Mouse (Mus musculus): ENCODE data around the gene Slit1.

DNA sequence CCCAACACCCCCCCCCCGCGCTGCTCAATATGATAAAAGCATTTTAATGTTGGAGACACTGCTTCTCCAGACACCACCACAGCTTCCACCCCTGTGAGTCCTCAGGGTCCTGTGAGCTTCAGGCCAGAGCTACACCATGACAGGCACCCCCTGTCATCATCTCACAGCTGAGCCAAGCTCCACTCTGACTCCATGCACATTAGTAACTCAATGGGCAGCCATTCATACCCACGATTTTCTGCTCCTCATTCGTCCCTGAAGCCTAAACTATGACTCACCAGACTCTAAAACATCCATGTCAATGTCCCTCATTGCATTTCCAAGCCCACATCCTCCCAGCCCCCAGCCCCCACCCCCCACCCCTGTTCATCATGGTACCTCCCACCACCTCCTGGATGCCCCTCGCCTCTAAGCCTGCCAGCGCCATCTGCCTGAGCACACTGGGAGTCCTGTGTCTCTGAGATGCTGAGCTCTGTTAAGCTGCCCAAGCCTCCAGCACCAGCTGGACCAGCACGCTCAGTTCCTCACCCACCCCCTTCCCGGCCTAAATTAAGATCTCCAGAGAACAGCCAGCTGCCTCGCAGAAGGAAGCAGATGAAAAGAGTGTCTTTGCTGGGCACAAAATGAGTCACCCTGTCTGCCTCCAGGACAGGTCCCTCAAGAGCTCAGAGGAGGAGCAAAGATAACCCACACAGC, 46.2 kb downstream of the Slit1 start:
- no peak for TF ChIP-seq GATA1 (IDR thresholded peaks at IDR 0.05; ENCODE audit: borderline replicate concordance, low read length)
- TF ChIP-seq FLI1 (IDR thresholded peaks at IDR 0.05; ENCODE audit: low read length): no peak

Data from megakaryocyte, embryonic 14.5 days (primary cell).